Mouse (Mus musculus): Measurements from ENCODE around the gene Dedd.

GRCm38 (mm10) chr1:171329433-171330215, 679 bp downstream of the Dedd start:
- no peak for TF ChIP-seq HCFC1 (IDR thresholded peaks at IDR 0.05; ENCODE audit: borderline replicate concordance, insufficient read depth, low read length)
- no peak for TF ChIP-seq MAFK (IDR thresholded peaks at IDR 0.05; ENCODE audit: insufficient read depth, low read depth, low read length)
- TF ChIP-seq ZNF384 (IDR thresholded peaks at IDR 0.05; ENCODE audit: low read depth, low read length), result no peak
- no peak for TF ChIP-seq CHD2 (IDR thresholded peaks at IDR 0.05; ENCODE audit: low read depth, low read length)
